Mouse (Mus musculus) splenic B cell, adult 2 months (primary cell): ENCODE data around the gene Dppa2.
"Not testable (repeated sequence)": the region's sequence is repeated elsewhere in the genome, so short reads cannot be mapped to it uniquely, and the experiment has no call there.

Source experiments
- DNase-seq: peaks from one replicate; pipeline ENCODE4 v3.0.0-alpha.2; 2011; ENCODE audit warnings: low read depth, low spot score
- H3K27me3 ChIP-seq: 2 replicates; pipeline ENCODE4 v1.6.1; 2012; ENCODE audit warnings: mild to moderate bottlenecking, low read length, moderate library complexity, mixed read lengths; ENCODE audit not compliant: control insufficient read depth, poor library complexity, insufficient read depth, severe bottlenecking
- H3K36me3 ChIP-seq: 2 replicates; pipeline ENCODE4 v1.6.1; 2012; ENCODE audit warnings: mild to moderate bottlenecking, low read length, moderate library complexity, mixed read lengths; ENCODE audit not compliant: control insufficient read depth, poor library complexity, insufficient read depth, severe bottlenecking

Gene Dppa2

GRCm38 (mm10) chr16:48303509-48303908, at the start of gene Dppa2:
Gene Dppa2 (plus strand): TSS chr16:48303908.
- no peaks in the 10 kb centered on the region for H3K36me3 ChIP-seq
- DNase-seq, result no peak
- no peaks in the 10 kb centered on the region; the same call in 1 of the 2 replicates for H3K27me3 ChIP-seq

GRCm38 (mm10) chr16:48254584-48254983, 49.1 kb upstream of the Dppa2 start:
- Histone ChIP-seq H3K36me3 (no peaks in the 10 kb centered on the region), H3K27me3 (no peaks in the 10 kb centered on the region)
- no peak for DNase-seq

- no peak for DNase-seq
- no peaks in the 10 kb centered on the region for H3K36me3 ChIP-seq
- H3K27me3 ChIP-seq, result no peaks in the 10 kb centered on the region
Observed at GRCm38 (mm10) chr16:48259519-48259918, 44.2 kb upstream of the Dppa2 start.

GRCm38 (mm10) chr16:48262901-48263300, 40.8 kb upstream of the Dppa2 start:
- Histone ChIP-seq H3K36me3 (no peaks in the 10 kb centered on the region), H3K27me3 (no peaks in the 10 kb centered on the region)
- no peak for DNase-seq

GRCm38 (mm10) chr16:48265856-48266255, 37.9 kb upstream of the Dppa2 start:
- DNase-seq, result no peak
- no peaks in the 10 kb centered on the region for H3K27me3 ChIP-seq

GRCm38 (mm10) chr16:48276940-48277339, 26.8 kb upstream of the Dppa2 start:
- no peaks in the 10 kb centered on the region for H3K27me3 ChIP-seq
- no peaks in the 10 kb centered on the region for H3K36me3 ChIP-seq
- no peak for DNase-seq

More at GRCm38 (mm10) chr16:48265856-48266255, 37.9 kb upstream of the Dppa2 start:
- no peaks in the 10 kb centered on the region for H3K36me3 ChIP-seq

- Histone ChIP-seq H3K36me3 (no peaks in the 10 kb centered on the region), H3K27me3 (no peaks in the 10 kb centered on the region)
- no peak for DNase-seq
Observed at GRCm38 (mm10) chr16:48280883-48281282, 22.8 kb upstream of the Dppa2 start.

- DNase-seq, result no peak
- no peaks in the 10 kb centered on the region for H3K27me3 ChIP-seq
Observed at GRCm38 (mm10) chr16:48282801-48283200, 20.9 kb upstream of the Dppa2 start.

GRCm38 (mm10) chr16:48283517-48283916, 20.2 kb upstream of the Dppa2 start, which contains the start of gene Dppa4:
Gene Dppa4 (plus strand): TSS chr16:48283733.
- Histone ChIP-seq H3K36me3 (no peaks in the 10 kb centered on the region), H3K27me3 (no peaks in the 10 kb centered on the region)
- DNase-seq, result no peak

More at GRCm38 (mm10) chr16:48282801-48283200, 20.9 kb upstream of the Dppa2 start:
- H3K36me3 ChIP-seq, result no peaks in the 10 kb centered on the region

- no peaks in the 10 kb centered on the region for H3K27me3 ChIP-seq
- H3K36me3 ChIP-seq, result no peaks in the 10 kb centered on the region
- DNase-seq, result no peak
Observed at GRCm38 (mm10) chr16:48285517-48285916, 18.2 kb upstream of the Dppa2 start.

GRCm38 (mm10) chr16:48297384-48298136, 6.1 kb upstream of the Dppa2 start:
- no peaks in the 10 kb centered on the region for H3K27me3 ChIP-seq
- H3K36me3 ChIP-seq, result no peaks in the 10 kb centered on the region
- no peak for DNase-seq

GRCm38 (mm10) chr16:48299884-48300283, 3.8 kb upstream of the Dppa2 start:
- H3K27me3 ChIP-seq, result no peaks in the 10 kb centered on the region
- no peaks in the 10 kb centered on the region for H3K36me3 ChIP-seq
- DNase-seq, result no peak

- H3K27me3 ChIP-seq, result no peaks in the 10 kb centered on the region; the same call in 1 of the 2 replicates
- H3K36me3 ChIP-seq, result no peaks in the 10 kb centered on the region
- no peak for DNase-seq
Observed at GRCm38 (mm10) chr16:48303983-48304382, 275 bp downstream of the Dppa2 start.

- not testable (repeated sequence) for DNase-seq
Observed at GRCm38 (mm10) chr16:48308916-48309315, 5.2 kb downstream of the Dppa2 start.

GRCm38 (mm10) chr16:48309912-48310630, 6.4 kb downstream of the Dppa2 start:
- Histone ChIP-seq H3K27me3 (no peaks in the 10 kb centered on the region; the same call in 1 of the 2 replicates), H3K36me3 (no peaks in the 10 kb centered on the region)
- DNase-seq, result no peak

More at GRCm38 (mm10) chr16:48308916-48309315, 5.2 kb downstream of the Dppa2 start:
- H3K36me3 ChIP-seq, H3K27me3 ChIP-seq: not testable (repeated sequence)
